Mouse (Mus musculus) effector memory CD4-positive, alpha-beta T cell, adult 7 months (primary cell): ENCODE results near the gene Brca2. TPM values are rescaled to one million over a fixed set of nuclear protein-coding genes. Genes with fewer than 3 reads are reported as not detected.

ENCODE experiments used
- polyA plus RNA-seq: library from polyadenylated mRNA; unstranded; fragments of 100-300 nt; shearing (Covaris generic); gene quantifications from one replicate; pipeline ENCODE4 v1.2.1, GENCODE M21; 2017

The Brca2 gene
- polyA plus RNA-seq = 4.5 TPM

GRCm38 (mm10) chr5:150521937-150522866, at the start of gene Brca2:
Gene Brca2 (plus strand): TSS chr5:150522630.

GRCm38 (mm10) chr5:150518064-150518463, 4.4 kb upstream of the Brca2 start, which contains the start of gene Zar1l:
Gene Zar1l (minus strand): TSS chr5:150518164.

GRCm38 (mm10) chr5:150597088-150597487, 74.7 kb downstream of the Brca2 start, which contains the start of gene N4bp2l1:
Gene N4bp2l1 (minus strand): TSS chr5:150597188.

Other genes starting within 250 kb of the Brca2 start
- not detected for gene Zar1l, start 4.5 kb upstream of the Brca2 start, polyA plus RNA-seq
- gene N4bp2l1, start 74.6 kb downstream of the Brca2 start, polyA plus RNA-seq = 123 TPM
- 129 TPM for gene N4bp2l2, start 143.6 kb downstream of the Brca2 start, polyA plus RNA-seq
- gene Pds5b, start 151.1 kb downstream of the Brca2 start, polyA plus RNA-seq = 20.5 TPM